Mouse (Mus musculus): ENCODE data around the gene Foxp1.

DNA sequence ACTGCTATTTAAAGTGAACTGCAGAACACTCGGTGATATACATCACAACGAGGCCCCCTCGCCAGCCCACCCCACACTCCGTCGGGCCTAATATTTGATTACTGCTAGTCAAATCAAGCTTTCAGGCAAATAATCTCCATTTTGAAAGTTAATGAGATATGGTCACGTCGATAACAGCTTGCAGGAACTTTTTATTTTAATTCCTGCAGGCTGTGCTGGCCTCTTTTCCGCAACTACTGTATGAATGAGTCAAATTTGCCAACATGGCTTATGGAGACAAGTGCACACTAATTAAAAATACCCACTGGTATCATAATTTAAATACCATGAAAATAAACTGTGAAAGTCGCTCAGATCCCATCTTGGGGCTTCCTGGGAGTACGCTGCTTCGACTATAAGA lies 385.4 kb downstream of the Foxp1 start:
- TF ChIP-seq POLR2A (IDR thresholded peaks at IDR 0.05; ENCODE audit: borderline replicate concordance, low read depth, low read length): no peak
- TF ChIP-seq CTCF (IDR thresholded peaks at IDR 0.05; ENCODE audit: low read depth, low read length): no peak
